Mouse (Mus musculus) limb, embryonic 11.5 days (tissue): Measurements from ENCODE around the gene Pgm2l1. TPM values are rescaled to one million over a fixed set of nuclear protein-coding genes. Genes with fewer than 3 reads are reported as not detected.

Source experiments
- ATAC-seq: fragments of 200-750 bp; cut with Nextera tagmentation; 2 replicates; pipeline ENCODE4 v1.8.0; 2017; ENCODE audit warnings: low read depth; ENCODE audit not compliant: insufficient number of reproducible peaks, low FRiP score, low TSS enrichment
- DNase-seq: peaks from one replicate; pipeline ENCODE4 v3.0.0-alpha.2; 2015; ENCODE audit warnings: low spot score
- H3K27ac ChIP-seq: fragments of 300-500 bp; sonication (generic); replicated peaks from 2 replicates; pipeline ENCODE4 v1.5.1; 2014; ENCODE audit warnings: low read depth, mild to moderate bottlenecking, low read length
- H3K27me3 ChIP-seq: fragments of 300-500 bp; sonication (generic); 2 replicates; pipeline ENCODE4 v1.6.1; 2014; ENCODE audit warnings: mild to moderate bottlenecking, low read length, mixed read lengths; ENCODE audit not compliant: control insufficient read depth, insufficient read depth
- H3K36me3 ChIP-seq: fragments of 300-500 bp; sonication (generic); 2 replicates; pipeline ENCODE4 v1.6.1; 2014; ENCODE audit warnings: mild to moderate bottlenecking, low read length, moderate library complexity, mixed read lengths; ENCODE audit not compliant: control insufficient read depth, insufficient read depth
- H3K4me1 ChIP-seq: fragments of 300-500 bp; sonication (generic); 2 replicates; pipeline ENCODE4 v1.6.1; 2014; ENCODE audit warnings: low read length, mixed read lengths; ENCODE audit not compliant: control insufficient read depth, insufficient read depth
- H3K4me2 ChIP-seq: fragments of 300-500 bp; sonication (generic); 2 replicates; pipeline ENCODE4 v1.6.1; 2014; ENCODE audit warnings: low read depth, mild to moderate bottlenecking, moderate library complexity; ENCODE audit not compliant: severe bottlenecking
- H3K4me3 ChIP-seq: fragments of 300-500 bp; sonication (generic); 2 replicates; pipeline ENCODE4 v1.5.1; 2014; ENCODE audit warnings: low read depth, low read length
- H3K9ac ChIP-seq: fragments of 300-500 bp; sonication (generic); 2 replicates; pipeline ENCODE4 v1.6.1; 2014; ENCODE audit warnings: mild to moderate bottlenecking, low read length
- H3K9me3 ChIP-seq: fragments of 300-500 bp; sonication (generic); 2 replicates; pipeline ENCODE4 v1.6.1; 2016; ENCODE audit warnings: low read length; ENCODE audit not compliant: control insufficient read depth
- WGBS: fragments of 180-500 bp; shearing (Covaris S2); extraction: QIAGEN DNeasy Blood & Tissue Kit; methylation state at CpG from one replicate; pipeline ENCODE4 v1.1.7; 2014; 5-methylcytosine and 5-hydroxymethylcytosine counted together
- polyA plus RNA-seq: library from polyadenylated mRNA; unstranded; fragments of >200 nt; fragmentation: Nextera tagmentation; extraction: Ambion mirVana; gene quantifications from 2 replicates; pipeline ENCODE4 v1.2.1, GENCODE M21; 2014

Gene Pgm2l1
- 4.5 and 4.6 TPM in 2 replicates for polyA plus RNA-seq

DNA sequence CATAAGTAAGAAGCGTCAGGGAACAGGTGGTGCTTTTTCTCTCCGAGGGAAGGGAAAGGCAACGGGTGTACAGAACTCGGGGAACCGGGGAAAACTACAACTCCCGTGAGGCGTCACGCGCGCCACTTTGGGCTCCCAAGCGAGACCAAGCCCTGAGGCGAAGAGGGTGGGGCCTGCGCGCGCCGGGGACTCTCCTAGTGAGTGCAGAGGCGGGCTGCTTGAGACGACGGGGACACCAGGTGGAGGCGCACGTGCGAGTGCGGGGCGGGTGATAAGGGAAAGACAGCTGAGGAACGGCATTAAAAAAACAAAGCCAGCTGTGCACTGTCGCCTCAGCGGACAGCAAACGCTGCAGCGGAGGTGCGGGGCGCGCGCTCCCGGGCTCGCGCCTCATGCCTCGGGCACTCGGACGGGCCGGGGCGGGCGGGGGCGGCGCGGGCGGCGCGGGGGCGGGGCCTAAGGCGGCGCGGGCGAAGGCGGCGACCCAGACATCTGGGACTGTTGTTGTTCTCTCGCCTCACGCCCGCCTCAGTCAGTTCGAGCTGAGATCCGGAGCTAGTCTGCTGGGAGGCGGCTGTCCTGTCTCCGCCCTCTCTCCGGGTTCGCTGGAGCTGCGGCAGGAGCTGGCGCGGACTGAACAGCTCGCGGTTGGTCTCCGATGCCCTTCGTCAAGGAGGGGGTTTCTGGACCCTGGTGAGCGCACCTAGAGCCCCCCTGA, at the start of gene Pgm2l1:
TSS of gene Pgm2l1 (plus strand) at position 237 of the 718 bp plus-strand sequence.
- Histone ChIP-seq H3K4me3 (peak within 1 kb of the TSS; percentile 85), H3K27ac (peak within 1 kb of the TSS; percentile 37), H3K27me3 (no peaks in the 10 kb centered on the region), H3K9ac (peak within 1 kb of the TSS; percentile 77), H3K4me1 (no peaks in the 10 kb centered on the region), H3K9me3 (no peaks in the 10 kb centered on the region), H3K4me2 (peak within 1 kb of the TSS; percentile 97), H3K36me3 (no peaks in the 10 kb centered on the region)
- under 1% methylated on average over 56 of the region's 72 CpGs for WGBS
- DNase-seq (peak; percentile 98), ATAC-seq (peak; percentile 98)

DNA sequence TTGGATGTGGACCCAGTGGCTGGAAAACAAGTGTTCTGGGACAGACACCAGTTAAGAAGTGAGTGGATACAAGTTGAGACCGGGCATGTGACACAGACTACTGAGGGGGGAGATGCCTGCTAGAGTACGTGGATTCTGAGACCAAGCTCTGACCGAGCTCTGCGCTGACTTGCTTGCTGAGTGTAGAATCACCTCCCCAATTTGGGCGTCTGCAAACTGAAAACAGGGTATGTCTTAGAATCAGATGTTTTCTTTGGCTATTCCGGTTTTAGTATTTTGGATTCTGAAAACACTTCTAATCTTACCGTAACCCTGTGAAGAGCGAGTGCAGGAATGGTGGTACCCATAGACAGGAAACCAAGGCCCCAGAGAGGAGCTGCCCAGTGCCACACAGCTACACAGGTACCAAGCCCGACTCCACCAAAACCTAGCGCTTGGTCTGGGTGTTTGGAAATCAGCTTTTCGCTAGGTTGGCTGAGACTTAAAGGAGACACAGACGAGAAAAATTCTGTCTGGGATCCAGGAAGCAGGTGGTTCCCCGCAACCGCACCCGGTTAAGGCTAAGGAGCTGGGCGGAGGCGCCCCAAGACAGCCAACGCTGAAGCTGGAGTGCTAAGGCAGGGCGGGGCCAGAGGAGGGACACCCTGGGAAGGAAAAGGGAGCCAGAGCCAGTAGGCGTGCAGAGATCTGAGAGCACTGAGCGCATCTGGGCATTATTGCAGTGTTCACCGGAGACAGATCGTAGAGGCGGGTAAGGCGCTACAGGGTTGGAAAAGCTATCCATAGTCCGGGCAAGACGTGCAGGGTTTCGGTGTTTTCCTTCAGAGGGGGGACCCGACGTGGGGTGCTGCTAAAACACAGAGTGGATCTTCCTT, 48.9 kb upstream of the Pgm2l1 start:
- Histone ChIP-seq H3K27me3 (peaks cover 36% of the 10 kb centered on the region), H3K9ac (no peak overlapping the region), H3K4me3 (peak overlapping the region; percentile 32), H3K9me3 (no peaks in the 10 kb centered on the region), H3K4me2 (peak overlapping the region; percentile 62), H3K4me1 (peaks cover 3% of the 10 kb centered on the region; the same call in 1 of the 2 replicates), H3K36me3 (no peaks in the 10 kb centered on the region), H3K27ac (no peak overlapping the region)
- WGBS, result 9% methylated on average over 30 of the region's 30 CpGs
- DNase-seq (peak; percentile 65), ATAC-seq (peak; percentile 60; the same call in 1 of the 2 replicates)

DNA sequence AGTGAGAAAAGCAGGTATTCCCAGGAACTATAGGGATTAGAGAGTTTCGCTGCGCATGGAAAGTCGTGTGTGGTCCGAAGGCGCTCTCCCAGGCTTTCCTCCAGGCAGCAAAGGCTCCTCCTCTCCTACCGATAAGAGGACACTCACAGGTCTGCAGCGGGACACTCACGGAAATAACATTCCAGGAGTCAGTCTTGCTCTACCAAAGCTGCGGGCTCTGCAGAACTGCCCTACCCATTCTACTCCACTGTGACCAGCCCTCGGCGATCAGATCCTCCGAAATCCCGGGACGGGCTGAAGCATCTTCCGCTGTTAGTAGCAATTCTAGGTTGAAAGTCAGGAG, 48.3 kb upstream of the Pgm2l1 start:
- Histone ChIP-seq H3K27me3 (peaks cover 36% of the 10 kb centered on the region), H3K9me3 (no peaks in the 10 kb centered on the region), H3K4me1 (peaks cover 3% of the 10 kb centered on the region; the same call in 1 of the 2 replicates), H3K9ac (no peak overlapping the region), H3K36me3 (no peaks in the 10 kb centered on the region), H3K4me3 (peak overlapping the region; percentile 32), H3K27ac (no peak overlapping the region), H3K4me2 (peak overlapping the region; percentile 62)
- WGBS, result 1% methylated on average over 15 of the region's 15 CpGs
- no peak for DNase-seq
- ATAC-seq, result no peak

DNA sequence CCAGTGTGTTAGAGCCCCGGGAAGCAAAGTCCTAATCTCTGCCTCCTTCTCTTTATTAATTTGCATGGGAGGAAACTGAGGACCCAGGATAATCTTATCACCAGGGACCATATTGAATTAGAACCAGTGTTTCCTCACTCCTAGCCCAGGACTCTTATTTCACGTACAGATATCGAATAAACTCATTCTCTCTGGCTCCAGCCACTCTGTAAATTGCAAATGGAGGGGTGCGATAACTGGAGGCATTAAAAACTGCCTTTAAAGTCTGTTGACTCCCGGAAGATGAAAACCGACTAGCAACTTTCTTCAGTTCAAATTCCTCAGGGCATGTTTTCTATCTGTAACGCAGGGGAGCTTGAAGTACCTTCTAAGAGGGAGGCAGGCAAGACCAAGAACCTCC, 47.8 kb upstream of the Pgm2l1 start:
- no peaks in the 10 kb centered on the region for H3K36me3 ChIP-seq
- no peak overlapping the region for H3K27ac ChIP-seq
- peaks cover 3% of the 10 kb centered on the region; the same call in 1 of the 2 replicates for H3K4me1 ChIP-seq
- H3K4me2 ChIP-seq, result peak overlapping the region; percentile 62
- ATAC-seq (no peak), DNase-seq (no peak)
- 61% methylated on average over 7 of the region's 7 CpGs for WGBS
- H3K4me3 ChIP-seq, result peak overlapping the region; percentile 32; the same call in 1 of the 2 replicates
- no peaks in the 10 kb centered on the region for H3K9me3 ChIP-seq
- peaks cover 36% of the 10 kb centered on the region for H3K27me3 ChIP-seq
- no peak overlapping the region for H3K9ac ChIP-seq

DNA sequence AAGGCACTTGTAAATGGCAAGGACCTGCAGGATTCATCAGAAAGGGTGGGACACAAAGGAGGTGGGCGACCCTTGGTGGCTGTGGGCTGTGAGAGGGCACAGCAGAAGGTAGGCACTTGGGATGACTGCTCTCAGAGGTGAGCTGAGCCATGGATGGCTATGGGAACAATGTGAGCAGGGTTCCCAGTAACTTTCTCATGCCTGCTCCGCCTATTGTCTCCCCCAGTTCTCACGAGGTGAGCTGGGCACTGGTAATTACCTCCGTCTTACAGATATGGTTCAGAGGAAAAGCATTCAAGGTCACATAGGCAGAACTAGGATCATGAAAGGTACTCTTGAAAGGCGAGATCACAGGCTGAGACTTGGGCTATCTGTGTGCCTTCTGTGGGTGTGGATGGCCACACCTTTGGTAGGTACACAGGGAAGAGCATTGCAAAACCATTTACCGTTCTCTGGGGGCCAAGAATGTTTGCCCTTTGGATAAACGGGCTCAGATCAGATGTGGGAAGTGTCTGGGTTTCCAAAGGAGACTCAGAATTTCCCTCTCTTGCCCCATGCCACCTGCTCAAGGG, 47.3 kb upstream of the Pgm2l1 start:
- H3K9ac ChIP-seq, result no peak overlapping the region
- H3K4me2 ChIP-seq, result no peak overlapping the region
- no peak for ATAC-seq
- H3K36me3 ChIP-seq, result no peaks in the 10 kb centered on the region
- peaks cover 36% of the 10 kb centered on the region for H3K27me3 ChIP-seq
- 78% methylated on average over 7 of the region's 7 CpGs for WGBS
- peaks cover 3% of the 10 kb centered on the region; the same call in 1 of the 2 replicates for H3K4me1 ChIP-seq
- H3K27ac ChIP-seq, result no peak overlapping the region
- no peak for DNase-seq
- H3K9me3 ChIP-seq, result no peaks in the 10 kb centered on the region
- no peak overlapping the region for H3K4me3 ChIP-seq

DNA sequence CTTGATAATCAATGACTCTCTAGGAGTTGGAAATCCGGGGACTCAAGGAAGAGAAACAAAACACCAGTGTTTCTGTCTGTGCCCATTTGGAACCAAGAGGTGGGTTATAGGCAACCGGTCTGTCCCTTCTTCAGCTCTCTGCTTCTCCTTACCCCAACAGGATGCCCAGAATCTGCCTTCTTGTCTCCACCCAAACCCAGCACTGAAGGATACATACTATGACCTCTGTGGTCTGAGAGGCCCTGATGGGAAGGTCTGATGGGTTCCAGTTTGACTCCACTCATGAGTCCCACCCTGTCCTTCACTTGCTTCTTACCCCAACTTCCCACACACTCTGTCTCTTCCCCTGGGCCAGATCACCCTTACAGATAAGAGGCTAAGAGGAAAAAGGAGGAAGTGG, 46.0 kb upstream of the Pgm2l1 start:
- no peak overlapping the region for H3K4me3 ChIP-seq
- DNase-seq (no peak), ATAC-seq (no peak)
- H3K9me3 ChIP-seq, result no peaks in the 10 kb centered on the region
- H3K9ac ChIP-seq, result no peak overlapping the region
- WGBS, result 83% methylated on average over 2 of the region's 2 CpGs
- no peak overlapping the region for H3K27ac ChIP-seq
- no peaks in the 10 kb centered on the region for H3K36me3 ChIP-seq
- H3K27me3 ChIP-seq, result peaks cover 34% of the 10 kb centered on the region
- no peak overlapping the region for H3K4me2 ChIP-seq
- peaks cover 3% of the 10 kb centered on the region; the same call in 1 of the 2 replicates for H3K4me1 ChIP-seq

DNA sequence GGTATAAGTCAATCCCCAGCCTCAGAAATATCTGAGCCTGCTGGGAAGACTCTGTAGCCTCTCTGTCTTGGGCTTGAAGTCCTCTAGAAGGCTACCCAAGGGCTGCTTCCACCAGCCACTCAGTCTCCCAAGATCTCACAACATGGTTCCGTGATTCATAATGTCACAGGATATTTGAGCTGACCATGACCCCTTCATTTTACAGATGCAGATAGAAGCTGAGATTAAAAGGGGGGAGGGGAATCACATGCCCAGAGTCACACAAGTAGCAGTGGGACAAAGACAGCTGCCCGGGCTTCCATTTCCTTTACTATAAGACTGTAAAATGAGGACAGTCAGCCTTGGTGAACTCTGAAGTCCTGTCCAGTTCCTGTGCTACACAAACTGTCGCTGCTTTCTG, 45.6 kb upstream of the Pgm2l1 start:
- WGBS, result 82% methylated on average over 3 of the region's 3 CpGs
- Histone ChIP-seq H3K4me2 (no peak overlapping the region), H3K9ac (no peak overlapping the region), H3K27ac (no peak overlapping the region), H3K9me3 (no peaks in the 10 kb centered on the region), H3K27me3 (peaks cover 34% of the 10 kb centered on the region), H3K4me3 (no peak overlapping the region), H3K36me3 (no peaks in the 10 kb centered on the region), H3K4me1 (peaks cover 3% of the 10 kb centered on the region; the same call in 1 of the 2 replicates)
- DNase-seq (no peak), ATAC-seq (no peak)

DNA sequence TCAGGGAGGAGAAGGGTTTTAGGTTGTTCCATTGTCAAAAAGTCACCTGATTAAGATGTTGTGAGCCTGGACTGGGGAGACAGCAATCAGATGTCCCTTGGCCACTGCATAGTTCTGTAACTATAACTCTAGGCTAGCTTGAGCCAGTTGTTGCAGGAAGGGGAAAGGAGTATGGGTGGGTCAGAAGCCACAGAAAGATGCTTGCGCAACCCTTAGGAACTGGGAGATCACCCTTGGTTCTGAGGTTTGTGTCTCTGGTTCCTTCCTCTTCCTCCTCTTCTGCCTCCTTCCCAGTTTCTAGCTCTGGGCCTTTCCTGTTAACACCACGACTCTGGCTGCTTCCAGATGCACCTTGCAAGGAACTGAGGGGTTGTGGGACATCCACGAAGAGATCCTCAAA, 44.8 kb upstream of the Pgm2l1 start:
- H3K9me3 ChIP-seq, result no peaks in the 10 kb centered on the region
- ATAC-seq (no peak), DNase-seq (no peak)
- peaks cover 32% of the 10 kb centered on the region for H3K27me3 ChIP-seq
- no peak overlapping the region for H3K4me3 ChIP-seq
- no peak overlapping the region for H3K9ac ChIP-seq
- H3K27ac ChIP-seq, result no peak overlapping the region
- H3K4me1 ChIP-seq, result peaks cover 3% of the 10 kb centered on the region; the same call in 1 of the 2 replicates
- H3K4me2 ChIP-seq, result no peak overlapping the region
- WGBS, result 77% methylated on average over 3 of the region's 3 CpGs
- H3K36me3 ChIP-seq, result no peaks in the 10 kb centered on the region
